Mouse (Mus musculus): ENCODE results near the gene Slc5a2.

DNA sequence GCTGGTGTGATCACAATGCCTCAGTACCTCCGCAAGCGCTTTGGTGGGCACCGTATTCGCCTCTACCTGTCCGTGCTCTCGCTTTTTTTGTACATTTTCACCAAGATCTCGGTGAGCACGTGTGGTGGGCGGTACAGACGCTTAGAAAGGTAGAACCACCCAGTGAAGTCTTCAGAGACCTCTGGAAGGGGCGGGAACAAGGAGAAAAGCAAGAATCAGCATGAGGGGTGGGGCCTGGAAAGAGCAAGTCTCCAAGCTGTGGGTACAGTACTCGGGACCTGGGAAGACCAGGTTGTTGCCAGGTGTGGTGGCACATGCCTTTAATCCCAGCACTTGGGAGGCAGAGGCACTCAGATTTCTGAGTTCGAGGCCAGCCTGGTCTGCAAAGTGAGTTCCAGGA, 1.9 kb downstream of the Slc5a2 start:
- TF ChIP-seq CTCF (IDR thresholded peaks at IDR 0.05; ENCODE audit: low read depth) (no peak), EP300 (optimal IDR thresholded peaks at IDR 0.05) (no peak)
